Mouse (Mus musculus): Measurements from ENCODE around the gene Btd. TPM values are rescaled to one million over a fixed set of nuclear protein-coding genes. Genes with fewer than 3 reads are reported as not detected.

Gene Btd
- polyA plus RNA-seq (2015; fragmentation: Nextera tagmentation; extraction: Ambion mirVana), result 21.7 and 25.6 TPM in 2 replicates

DNA sequence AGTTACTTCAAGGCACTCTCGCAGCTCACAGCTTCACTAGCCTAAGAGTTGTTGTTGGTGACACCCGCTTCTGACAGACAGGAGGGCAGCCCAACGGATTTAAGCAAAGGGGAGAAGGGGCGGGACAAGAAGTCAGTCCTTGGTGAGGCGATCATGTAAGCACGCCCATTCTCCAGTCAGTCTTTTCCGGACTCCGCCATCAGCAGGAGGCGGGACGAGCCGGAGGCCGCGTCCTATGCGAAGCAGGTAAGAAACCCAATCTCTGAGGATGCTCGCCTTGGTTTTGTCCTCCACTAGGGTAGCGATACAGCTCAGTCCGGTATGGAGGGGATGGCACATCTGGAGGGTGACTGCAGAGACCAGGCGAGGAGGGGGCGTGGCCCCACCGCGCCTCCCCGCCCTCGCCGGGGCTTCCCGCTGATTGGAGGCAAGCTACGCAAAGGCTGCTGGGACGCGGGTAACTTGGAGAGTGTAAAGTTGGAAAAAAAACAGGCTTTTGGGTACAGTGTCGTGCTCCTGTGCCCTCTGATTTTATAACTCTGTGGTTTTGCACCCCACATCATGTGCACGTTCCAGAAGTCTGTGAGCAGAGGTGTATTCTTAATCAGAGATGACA, at the start of gene Btd, which contains the start of gene Hacl1:
TSS of gene Btd (plus strand) at position 139 of the 616 bp plus-strand sequence.
TSS of gene Hacl1 (minus strand) at position 397 of the 616 bp plus-strand sequence.

DNA sequence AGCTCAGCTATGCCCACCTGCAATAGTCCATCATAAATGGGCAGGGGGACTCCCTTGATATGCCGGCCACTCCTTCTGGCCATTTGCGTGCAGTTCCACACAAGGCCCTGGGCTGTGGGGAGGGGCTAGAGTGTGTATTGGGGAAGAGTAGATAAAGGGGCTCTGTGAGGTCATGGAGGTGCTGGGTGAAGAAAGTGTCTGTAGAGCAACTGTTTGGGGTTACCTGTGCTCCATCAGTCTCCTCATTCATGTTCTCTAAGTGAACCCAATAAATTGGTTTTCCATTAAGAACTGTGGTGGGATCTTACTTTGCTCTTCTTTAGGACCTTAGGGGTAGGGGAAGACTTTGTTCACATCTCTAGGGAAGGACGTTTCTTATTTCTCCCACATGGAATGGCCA, 49.6 kb upstream of the Btd start, which contains the start of gene Colq:
TSS of gene Colq (minus strand) at position 101 of the 400 bp plus-strand sequence.

DNA sequence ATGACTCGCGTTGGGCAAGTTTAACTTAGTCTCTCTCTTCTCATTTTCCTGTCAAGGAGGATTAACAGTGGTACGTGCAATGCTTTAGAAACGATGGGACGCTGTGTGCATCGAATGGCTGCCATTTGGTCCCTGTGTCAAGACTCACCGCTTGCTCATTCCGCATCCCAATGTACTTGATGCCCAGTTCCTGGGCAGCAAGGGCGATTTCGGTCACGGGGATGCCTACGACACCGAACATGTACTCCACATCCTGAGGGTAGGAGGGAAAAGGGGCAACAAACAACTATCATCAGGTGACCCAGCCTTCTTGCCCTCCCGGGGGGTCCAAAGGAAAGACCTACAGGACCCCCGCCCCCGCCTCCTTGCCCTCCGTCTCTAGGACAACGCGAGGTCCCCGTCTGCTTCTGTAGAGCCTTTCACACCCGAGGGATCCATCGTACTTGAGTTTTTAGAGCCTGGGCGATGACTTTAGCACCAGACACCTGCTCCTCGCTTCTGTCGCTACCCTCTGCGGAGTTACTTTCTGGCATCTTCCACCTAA, 410 bp upstream of the Btd start, which contains the start of gene Gm49387:
TSS of gene Gm49387 (minus strand) at position 533 of the 544 bp plus-strand sequence.

Other genes starting within 250 kb of the Btd start
- 123 and 144 TPM in 2 replicates for gene Sh3bp5, start 204.9 kb upstream of the Btd start, polyA plus RNA-seq (2015; fragmentation: Nextera tagmentation; extraction: Ambion mirVana)
- 5.1 and 5.7 TPM in 2 replicates for gene Eaf1, start 146.6 kb upstream of the Btd start, polyA plus RNA-seq (2015; fragmentation: Nextera tagmentation; extraction: Ambion mirVana)
- gene Mettl6, start 146.0 kb upstream of the Btd start, polyA plus RNA-seq (2015; fragmentation: Nextera tagmentation; extraction: Ambion mirVana), result 36.6 and 37.4 TPM in 2 replicates
- 0.20 and 0.44 TPM in 2 replicates for gene Colq, start 49.7 kb upstream of the Btd start, polyA plus RNA-seq (2015; fragmentation: Nextera tagmentation; extraction: Ambion mirVana)
- gene Gm49387, start 150 bp upstream of the Btd start, polyA plus RNA-seq (2015; fragmentation: Nextera tagmentation; extraction: Ambion mirVana), result 1.8 TPM in 1 of 2 replicates, not detected in the other
- 10.5 and 12.6 TPM in 2 replicates for gene Hacl1, start 258 bp downstream of the Btd start, polyA plus RNA-seq (2015; fragmentation: Nextera tagmentation; extraction: Ambion mirVana)
- 8.5 and 9.0 TPM in 2 replicates for gene Ankrd28, start 189.6 kb downstream of the Btd start, polyA plus RNA-seq (2015; fragmentation: Nextera tagmentation; extraction: Ambion mirVana)

Measured in neural tube, postnatal 0 days (tissue).